Mouse (Mus musculus): Measurements from ENCODE around the gene Gm20662. TPM values are rescaled to one million over a fixed set of nuclear protein-coding genes. Genes with fewer than 3 reads are reported as not detected.
"Not testable (repeated sequence)": the region's sequence is repeated elsewhere in the genome, so short reads cannot be mapped to it uniquely, and the experiment has no call there.

The Gm20662 gene
- total RNA-seq, 2 experiments from 2014 or later: 2.3 TPM; not detected in 1

- peak; percentile 100 for DNase-seq (ENCODE audit: low spot score in 2 of 2)
- intact Hi-C loops (cut with DNase I): no loop called here
These were observed 6.0 kb downstream of the Gm20662 start, which contains the start of gene Ip6k1 for GRCm38 (mm10) chr9:108001922-108002770. Gene Ip6k1 (plus strand): TSS chr9:108002501.

GRCm38 (mm10) chr9:108002778-108003530 lies 6.8 kb downstream of the Gm20662 start:
- no peak for DNase-seq (ENCODE audit: low spot score in 2 of 2)
- intact Hi-C loops (cut with DNase I): no loop called here

GRCm38 (mm10) chr9:108003531-108003890 lies 7.4 kb downstream of the Gm20662 start:
- intact Hi-C loops (cut with DNase I): no loop called here
- no peak for DNase-seq (ENCODE audit: low spot score in 2 of 2)

GRCm38 (mm10) chr9:108008041-108008440 lies 11.9 kb downstream of the Gm20662 start:
- intact Hi-C loops (cut with DNase I): no loop called here
- no peak for DNase-seq (ENCODE audit: low spot score in 2 of 2)

- no peak for DNase-seq (ENCODE audit: low spot score in 2 of 2)
- intact Hi-C loops (cut with DNase I): no loop called here
These were observed 14.2 kb downstream of the Gm20662 start for GRCm38 (mm10) chr9:108010385-108010784.

GRCm38 (mm10) chr9:108013577-108013976 lies 17.4 kb downstream of the Gm20662 start:
- DNase-seq (ENCODE audit: low spot score in 2 of 2); intact Hi-C loops (cut with DNase I): not testable (repeated sequence)

- intact Hi-C loops (cut with DNase I): no loop called here
- DNase-seq (ENCODE audit: low spot score in 2 of 2): peak; percentile 30 to 36
These were observed 21.0 kb downstream of the Gm20662 start for GRCm38 (mm10) chr9:108017127-108017526.

GRCm38 (mm10) chr9:108020741-108021140 lies 24.6 kb downstream of the Gm20662 start:
- intact Hi-C loops (cut with DNase I): no loop called here
- no peak for DNase-seq (ENCODE audit: low spot score in 2 of 2)

- no peak for DNase-seq (ENCODE audit: low spot score in 2 of 2)
These were observed 27.1 kb downstream of the Gm20662 start for GRCm38 (mm10) chr9:108023216-108023615.

GRCm38 (mm10) chr9:108026584-108026983 lies 30.4 kb downstream of the Gm20662 start:
- no peak for DNase-seq (ENCODE audit: low spot score in 2 of 2)
- intact Hi-C loops (cut with DNase I): no loop called here

More at GRCm38 (mm10) chr9:108023216-108023615, 27.1 kb downstream of the Gm20662 start:
- intact Hi-C loops (cut with DNase I): no loop called here

- intact Hi-C loops (cut with DNase I): no loop called here
- DNase-seq (ENCODE audit: low spot score in 2 of 2): no peak
These were observed 31.7 kb downstream of the Gm20662 start for GRCm38 (mm10) chr9:108027867-108028266.

GRCm38 (mm10) chr9:108032126-108032525 lies 36.0 kb downstream of the Gm20662 start:
- no peak for DNase-seq (ENCODE audit: low spot score in 2 of 2)
- intact Hi-C loops (cut with DNase I): no loop called here

- intact Hi-C loops (cut with DNase I): no loop called here
- DNase-seq (ENCODE audit: low spot score in 2 of 2): no peak
These were observed 39.4 kb downstream of the Gm20662 start for GRCm38 (mm10) chr9:108035331-108036156.

GRCm38 (mm10) chr9:108044751-108045492 lies 48.8 kb downstream of the Gm20662 start:
- no peak for DNase-seq (ENCODE audit: low spot score in 2 of 2)
- intact Hi-C loops (cut with DNase I): loop anchor here (5.0 kb wide), 1 partner anchor 143 kb away; no protein-coding TSS in a partner anchor

GRCm38 (mm10) chr9:108046582-108046981 lies 50.4 kb downstream of the Gm20662 start:
- intact Hi-C loops (cut with DNase I): loop anchor here (5.0 kb wide), 1 partner anchor 144 kb away; no protein-coding TSS in a partner anchor
- no peak for DNase-seq (ENCODE audit: low spot score in 2 of 2)

GRCm38 (mm10) chr9:108047601-108048565 lies 51.7 kb downstream of the Gm20662 start:
- intact Hi-C loops (cut with DNase I): loop anchor here (5.0 kb wide), 1 partner anchor 146 kb away; no protein-coding TSS in a partner anchor
- no peak for DNase-seq (ENCODE audit: low spot score in 2 of 2)

GRCm38 (mm10) chr9:108048566-108048955 lies 52.4 kb downstream of the Gm20662 start:
- DNase-seq (ENCODE audit: low spot score in 2 of 2): no peak
- intact Hi-C loops (cut with DNase I): loop anchor here (5.0 kb wide), 1 partner anchor 146 kb away; no protein-coding TSS in a partner anchor

- intact Hi-C loops (cut with DNase I): loop anchor here (5.0 kb wide), 1 partner anchor 147 kb away; no protein-coding TSS in a partner anchor
- peak; percentile 95 to 97 for DNase-seq (ENCODE audit: low spot score in 2 of 2)
These were observed 52.9 kb downstream of the Gm20662 start, which contains the start of gene Gmppb for GRCm38 (mm10) chr9:108049016-108049455. Gene Gmppb (plus strand): TSS chr9:108049242.
